Mouse (Mus musculus): Measurements from ENCODE around the gene 9630041A04Rik. TPM values are rescaled to one million over a fixed set of nuclear protein-coding genes. Genes with fewer than 3 reads are reported as not detected.

9630041A04Rik gene
- polyA plus RNA-seq, 1 experiment from 2014 or later: 1.0 TPM

- no peaks in the 10 kb centered on the region for H3K9me3 ChIP-seq
- H3K4me3 ChIP-seq: no peak overlapping the region
- 67% methylated on average over 4 of the region's 4 CpGs for WGBS
- 0 out of 2 replicates have a peak, but pooled peaks cover 12% of the 10 kb centered on the region for H3K36me3 ChIP-seq
- no peak overlapping the region for H3K4me2 ChIP-seq
- ATAC-seq (ENCODE audit: low FRiP score): no peak
- H3K27me3 ChIP-seq: no peaks in the 10 kb centered on the region
- H3K4me1 ChIP-seq (replicated peaks): peaks cover 2% of the 10 kb centered on the region
- H3K27ac ChIP-seq: no peak overlapping the region
- no peak overlapping the region for H3K9ac ChIP-seq
Measured at GRCm38 (mm10) chr9:101924829-101925228, 63.2 kb downstream of the 9630041A04Rik start.

GRCm38 (mm10) chr9:101933946-101934573 lies 72.4 kb downstream of the 9630041A04Rik start:
- peak overlapping the region; percentile 10; the same call in 1 of the 2 replicates for H3K9ac ChIP-seq
- 40% methylated on average over 8 of the region's 8 CpGs for WGBS
- no peak overlapping the region for H3K4me3 ChIP-seq
- peaks cover 19% of the 10 kb centered on the region for H3K36me3 ChIP-seq
- H3K27me3 ChIP-seq: no peaks in the 10 kb centered on the region
- H3K27ac ChIP-seq: peak overlapping the region; percentile 52
- no peak for ATAC-seq (ENCODE audit: low FRiP score)
- H3K4me2 ChIP-seq: no peak overlapping the region
- no peaks in the 10 kb centered on the region for H3K9me3 ChIP-seq
- peaks cover 27% of the 10 kb centered on the region for H3K4me1 ChIP-seq (replicated peaks)

GRCm38 (mm10) chr9:101934887-101935286 lies 73.2 kb downstream of the 9630041A04Rik start:
- peaks cover 36% of the 10 kb centered on the region for H3K4me1 ChIP-seq (replicated peaks)
- no peaks in the 10 kb centered on the region for H3K9me3 ChIP-seq
- ATAC-seq (ENCODE audit: low FRiP score): no peak
- no peak overlapping the region for H3K4me3 ChIP-seq
- H3K27me3 ChIP-seq: no peaks in the 10 kb centered on the region
- H3K9ac ChIP-seq: peak overlapping the region; percentile 49; the same call in 1 of the 2 replicates
- WGBS: 28% methylated on average over 8 of the region's 8 CpGs
- H3K4me2 ChIP-seq: no peak overlapping the region
- H3K36me3 ChIP-seq: peaks cover 19% of the 10 kb centered on the region
- peak overlapping the region; percentile 52; the same call in 1 of the 2 replicates for H3K27ac ChIP-seq

GRCm38 (mm10) chr9:101938066-101938465 lies 76.4 kb downstream of the 9630041A04Rik start:
- ATAC-seq (ENCODE audit: low FRiP score): no peak
- Histone ChIP-seq H3K27ac (no peak overlapping the region), H3K4me3 (no peak overlapping the region), H3K9me3 (no peaks in the 10 kb centered on the region), H3K4me2 (no peak overlapping the region), H3K27me3 (no peaks in the 10 kb centered on the region), H3K36me3 (peaks cover 9% of the 10 kb centered on the region; the same call in 1 of the 2 replicates), H3K4me1 (replicated peaks) (peaks cover 51% of the 10 kb centered on the region), H3K9ac (no peak overlapping the region)
- WGBS: 87% methylated on average over 4 of the region's 4 CpGs

GRCm38 (mm10) chr9:101939006-101939405 lies 77.4 kb downstream of the 9630041A04Rik start:
- peaks cover 57% of the 10 kb centered on the region for H3K4me1 ChIP-seq (replicated peaks)
- no peaks in the 10 kb centered on the region for H3K27me3 ChIP-seq
- no peak overlapping the region for H3K9ac ChIP-seq
- peak; percentile 79; the same call in 1 of the 2 replicates for ATAC-seq (ENCODE audit: low FRiP score)
- H3K4me3 ChIP-seq: no peak overlapping the region
- H3K36me3 ChIP-seq: peaks cover 4% of the 10 kb centered on the region; the same call in 1 of the 2 replicates
- no peak overlapping the region for H3K4me2 ChIP-seq
- 32% methylated on average over 5 of the region's 5 CpGs for WGBS
- no peak overlapping the region for H3K27ac ChIP-seq
- H3K9me3 ChIP-seq: no peaks in the 10 kb centered on the region

GRCm38 (mm10) chr9:101940182-101940581 lies 78.5 kb downstream of the 9630041A04Rik start:
- Histone ChIP-seq H3K4me2 (no peak overlapping the region), H3K27ac (no peak overlapping the region), H3K4me1 (replicated peaks) (peaks cover 48% of the 10 kb centered on the region), H3K9me3 (no peaks in the 10 kb centered on the region), H3K4me3 (no peak overlapping the region), H3K36me3 (peaks cover 4% of the 10 kb centered on the region; the same call in 1 of the 2 replicates), H3K9ac (no peak overlapping the region), H3K27me3 (no peaks in the 10 kb centered on the region)
- 80% methylated on average over 3 of the region's 3 CpGs for WGBS
- ATAC-seq (ENCODE audit: low FRiP score): no peak

- Histone ChIP-seq H3K27me3 (no peaks in the 10 kb centered on the region), H3K9me3 (no peaks in the 10 kb centered on the region)
- 88% methylated on average over 9 of the region's 9 CpGs for WGBS
Measured at GRCm38 (mm10) chr9:101942058-101942669, 80.5 kb downstream of the 9630041A04Rik start.

GRCm38 (mm10) chr9:101945326-101945725 lies 83.7 kb downstream of the 9630041A04Rik start:
- Histone ChIP-seq H3K4me3 (no peak overlapping the region), H3K36me3 (no peaks in the 10 kb centered on the region), H3K4me1 (replicated peaks) (peaks cover 33% of the 10 kb centered on the region), H3K27me3 (no peaks in the 10 kb centered on the region), H3K9ac (no peak overlapping the region), H3K9me3 (no peaks in the 10 kb centered on the region), H3K27ac (no peak overlapping the region; the same call in 1 of the 2 replicates), H3K4me2 (no peak overlapping the region)
- ATAC-seq (ENCODE audit: low FRiP score): no peak
- 42% methylated on average over 7 of the region's 7 CpGs for WGBS

More at GRCm38 (mm10) chr9:101942058-101942669, 80.5 kb downstream of the 9630041A04Rik start:
- no peak overlapping the region for H3K9ac ChIP-seq
- H3K4me2 ChIP-seq: no peak overlapping the region
- H3K4me3 ChIP-seq: no peak overlapping the region
- H3K4me1 ChIP-seq (replicated peaks): peaks cover 51% of the 10 kb centered on the region
- ATAC-seq (ENCODE audit: low FRiP score): no peak
- 0 out of 2 replicates have a peak overlapping the region, but pooled peaks have one; percentile 69 for H3K27ac ChIP-seq
- H3K36me3 ChIP-seq: no peaks in the 10 kb centered on the region

- H3K36me3 ChIP-seq: no peaks in the 10 kb centered on the region
- no peaks in the 10 kb centered on the region for H3K27me3 ChIP-seq
- H3K9ac ChIP-seq: no peak overlapping the region
- no peak overlapping the region for H3K4me2 ChIP-seq
- H3K9me3 ChIP-seq: no peaks in the 10 kb centered on the region
- ATAC-seq (ENCODE audit: low FRiP score): no peak
- peaks cover 35% of the 10 kb centered on the region for H3K4me1 ChIP-seq (replicated peaks)
- WGBS: 91% methylated on average over 4 of the region's 4 CpGs
- no peak overlapping the region for H3K27ac ChIP-seq
- no peak overlapping the region for H3K4me3 ChIP-seq
Measured at GRCm38 (mm10) chr9:101945814-101946213, 84.2 kb downstream of the 9630041A04Rik start.

- H3K27ac ChIP-seq: 0 out of 2 replicates have a peak overlapping the region, but pooled peaks have one; percentile 5
- H3K9me3 ChIP-seq: no peaks in the 10 kb centered on the region
- H3K4me3 ChIP-seq: no peak overlapping the region
- no peak overlapping the region for H3K9ac ChIP-seq
- WGBS: 8% methylated on average over 3 of the region's 3 CpGs
- no peak overlapping the region for H3K4me2 ChIP-seq
- H3K27me3 ChIP-seq: no peaks in the 10 kb centered on the region
- H3K36me3 ChIP-seq: no peaks in the 10 kb centered on the region
- ATAC-seq (ENCODE audit: low FRiP score): no peak
- H3K4me1 ChIP-seq (replicated peaks): peaks cover 20% of the 10 kb centered on the region
Measured at GRCm38 (mm10) chr9:101950101-101950500, 88.5 kb downstream of the 9630041A04Rik start.

GRCm38 (mm10) chr9:101954529-101954928 lies 92.9 kb downstream of the 9630041A04Rik start:
- H3K27me3 ChIP-seq: no peaks in the 10 kb centered on the region
- peaks cover 25% of the 10 kb centered on the region for H3K4me1 ChIP-seq (replicated peaks)
- no peak for ATAC-seq (ENCODE audit: low FRiP score)
- H3K27ac ChIP-seq: 0 out of 2 replicates have a peak overlapping the region, but pooled peaks have one; percentile 64
- H3K36me3 ChIP-seq: no peaks in the 10 kb centered on the region
- WGBS: 61% methylated on average over 4 of the region's 4 CpGs
- no peaks in the 10 kb centered on the region for H3K9me3 ChIP-seq
- H3K9ac ChIP-seq: no peak overlapping the region
- H3K4me3 ChIP-seq: no peak overlapping the region
- H3K4me2 ChIP-seq: no peak overlapping the region

GRCm38 (mm10) chr9:101956228-101956627 lies 94.6 kb downstream of the 9630041A04Rik start:
- H3K36me3 ChIP-seq: no peaks in the 10 kb centered on the region
- H3K4me3 ChIP-seq: no peak overlapping the region
- no peak overlapping the region for H3K9ac ChIP-seq
- no peaks in the 10 kb centered on the region for H3K9me3 ChIP-seq
- no peaks in the 10 kb centered on the region for H3K27me3 ChIP-seq
- peaks cover 16% of the 10 kb centered on the region for H3K4me1 ChIP-seq (replicated peaks)
- H3K4me2 ChIP-seq: no peak overlapping the region
- no peak for ATAC-seq (ENCODE audit: low FRiP score)
- peak overlapping the region; percentile 52 for H3K27ac ChIP-seq
- WGBS: 34% methylated on average over 4 of the region's 4 CpGs
